Mouse (Mus musculus): ENCODE measurements around the gene Slirp.
"Not testable (repeated sequence)": the region's sequence is repeated elsewhere in the genome, so short reads cannot be mapped to it uniquely, and the experiment has no call there.

The Slirp gene

DNA sequence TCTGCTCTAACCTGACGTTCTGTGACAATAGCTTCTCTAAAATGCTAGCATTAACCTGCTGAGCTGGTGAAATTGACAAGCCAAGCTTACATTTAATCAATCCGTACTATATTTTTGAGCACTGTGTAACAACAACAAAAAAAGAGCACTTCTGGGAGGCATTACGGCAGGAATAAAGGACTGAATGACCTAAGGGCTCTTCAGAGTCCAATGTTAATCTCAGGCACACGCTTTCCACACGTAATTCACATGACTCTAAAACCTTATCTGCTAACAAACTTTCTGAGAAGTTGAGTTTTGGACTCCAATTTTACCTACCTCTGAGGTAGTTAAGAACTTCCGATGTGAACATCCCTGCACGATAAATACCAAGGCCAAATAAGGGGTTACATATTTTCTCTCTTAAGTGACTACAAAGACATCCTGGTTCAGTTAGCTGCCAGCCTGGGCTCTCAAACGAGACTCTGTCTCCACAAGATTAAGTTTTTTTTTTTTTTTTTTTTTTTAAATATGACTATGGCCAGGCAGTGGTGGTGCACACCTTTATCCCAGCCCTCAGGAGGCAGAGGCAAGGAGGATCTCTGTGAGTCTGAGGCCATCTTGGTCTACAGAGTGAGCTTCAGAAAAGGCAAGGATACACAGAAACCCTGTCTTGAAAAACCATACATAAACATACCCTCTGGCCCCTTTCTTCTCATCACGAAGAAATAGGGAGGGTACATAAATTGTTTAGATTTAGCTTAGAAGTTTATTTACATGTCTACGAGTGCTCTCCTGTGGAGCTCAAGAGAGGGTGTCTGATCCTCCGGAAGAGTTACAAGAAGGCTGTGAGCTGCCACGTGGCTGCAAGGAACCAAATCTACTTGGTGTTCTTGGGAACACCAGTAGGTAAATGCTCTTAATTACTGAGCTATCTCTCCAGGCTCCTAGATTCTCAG, 1.2 kb upstream of the Slirp start:
- DNase-seq, result no peak

DNA sequence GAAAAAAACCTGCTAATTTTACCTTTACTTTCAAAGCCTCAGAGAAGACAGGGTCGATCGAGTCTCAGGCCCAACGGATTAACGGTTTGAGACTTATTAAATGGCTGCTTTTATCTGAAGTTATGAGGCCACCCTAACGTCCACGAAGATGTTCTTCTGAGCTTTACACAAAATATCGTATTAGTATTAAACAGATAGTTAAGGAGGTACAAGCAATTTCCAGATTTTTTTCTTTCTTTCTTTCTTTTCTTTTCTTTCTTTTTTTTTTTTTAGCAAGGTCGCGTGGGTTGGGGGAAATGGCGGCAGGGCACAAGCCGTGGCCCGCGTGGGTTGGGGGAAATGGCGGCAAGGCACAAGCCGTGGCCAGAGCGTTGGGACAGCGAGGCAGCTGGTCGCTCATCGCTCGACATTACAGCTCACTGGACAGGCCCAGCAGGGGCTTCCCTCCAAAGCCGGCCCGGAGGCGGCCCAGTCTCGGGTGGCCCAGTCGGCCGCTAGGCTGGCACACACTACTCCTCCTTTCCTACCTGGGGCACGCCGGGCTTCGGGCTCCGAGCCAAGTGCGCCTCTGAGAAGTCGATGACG, 489 bp upstream of the Slirp start:
- no peak for DNase-seq

DNA sequence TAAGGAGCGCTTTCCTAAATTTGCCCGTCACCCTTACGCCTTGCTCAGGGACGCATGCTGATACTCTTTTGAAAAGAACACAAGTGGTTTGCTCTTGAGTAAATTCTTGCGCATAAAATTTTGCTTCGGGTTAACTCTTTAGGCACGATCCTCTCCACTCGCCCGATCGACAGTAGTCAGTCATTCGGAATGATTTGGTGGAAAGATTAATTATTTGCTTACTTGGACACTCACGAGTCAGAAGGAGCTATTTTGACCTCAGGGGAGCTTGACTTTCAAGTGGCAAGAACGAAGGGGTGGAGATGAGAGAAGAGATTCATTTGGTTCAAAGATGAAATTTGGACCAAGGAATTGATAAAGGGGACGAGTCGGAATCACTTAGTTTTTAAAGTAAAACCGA, 515 bp downstream of the Slirp start:
- peak; percentile 24 for DNase-seq

DNA sequence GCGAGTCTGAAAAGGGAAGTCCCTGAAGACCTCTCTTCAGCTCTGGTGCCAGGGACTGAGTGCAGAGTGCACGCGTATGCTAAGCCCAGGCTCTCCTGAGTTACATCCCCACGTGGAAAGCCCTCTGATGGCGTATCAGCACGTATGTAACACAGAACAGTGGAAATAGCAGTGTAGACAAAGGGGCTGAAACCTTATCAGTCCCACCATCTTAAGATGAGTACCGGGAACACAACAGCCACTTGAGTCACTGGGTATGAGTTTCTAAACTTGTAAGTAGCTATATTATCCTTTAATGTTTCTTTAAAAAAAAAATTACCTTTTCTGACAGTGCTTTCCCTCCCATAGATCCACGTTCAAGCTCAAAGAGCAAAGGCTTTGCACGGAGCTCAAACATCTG, 5.8 kb downstream of the Slirp start:
- no peak for DNase-seq

DNA sequence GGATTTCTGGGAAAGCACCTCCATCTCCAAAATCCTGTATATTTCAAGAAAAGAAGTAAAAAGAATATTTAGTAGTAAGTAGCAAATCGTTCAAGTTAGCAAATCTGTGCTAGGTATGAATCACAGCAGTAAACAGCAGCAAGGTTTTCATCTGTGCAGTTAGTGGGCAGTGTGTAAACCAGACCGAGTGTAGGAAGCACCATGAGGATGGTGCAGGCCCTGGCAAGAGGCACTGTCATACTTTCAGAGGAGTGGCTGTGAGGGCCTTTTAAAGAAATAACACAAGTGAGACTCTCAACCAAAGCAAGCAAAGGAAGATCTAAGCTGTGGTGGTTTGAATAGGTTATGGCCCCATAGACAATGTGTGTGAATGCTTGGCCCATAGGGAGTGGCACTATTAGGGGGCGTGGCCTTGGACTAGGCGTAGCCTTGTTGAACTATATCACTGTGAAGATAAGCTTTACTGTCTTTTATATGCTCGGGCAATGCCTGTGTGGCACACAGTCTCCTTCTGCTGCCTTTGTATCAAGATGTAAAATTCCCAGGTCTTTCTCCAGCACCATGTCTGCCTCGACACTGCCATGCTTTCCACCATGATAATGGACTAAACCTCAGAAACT, 21.1 kb downstream of the Slirp start:
- no peak for DNase-seq

DNA sequence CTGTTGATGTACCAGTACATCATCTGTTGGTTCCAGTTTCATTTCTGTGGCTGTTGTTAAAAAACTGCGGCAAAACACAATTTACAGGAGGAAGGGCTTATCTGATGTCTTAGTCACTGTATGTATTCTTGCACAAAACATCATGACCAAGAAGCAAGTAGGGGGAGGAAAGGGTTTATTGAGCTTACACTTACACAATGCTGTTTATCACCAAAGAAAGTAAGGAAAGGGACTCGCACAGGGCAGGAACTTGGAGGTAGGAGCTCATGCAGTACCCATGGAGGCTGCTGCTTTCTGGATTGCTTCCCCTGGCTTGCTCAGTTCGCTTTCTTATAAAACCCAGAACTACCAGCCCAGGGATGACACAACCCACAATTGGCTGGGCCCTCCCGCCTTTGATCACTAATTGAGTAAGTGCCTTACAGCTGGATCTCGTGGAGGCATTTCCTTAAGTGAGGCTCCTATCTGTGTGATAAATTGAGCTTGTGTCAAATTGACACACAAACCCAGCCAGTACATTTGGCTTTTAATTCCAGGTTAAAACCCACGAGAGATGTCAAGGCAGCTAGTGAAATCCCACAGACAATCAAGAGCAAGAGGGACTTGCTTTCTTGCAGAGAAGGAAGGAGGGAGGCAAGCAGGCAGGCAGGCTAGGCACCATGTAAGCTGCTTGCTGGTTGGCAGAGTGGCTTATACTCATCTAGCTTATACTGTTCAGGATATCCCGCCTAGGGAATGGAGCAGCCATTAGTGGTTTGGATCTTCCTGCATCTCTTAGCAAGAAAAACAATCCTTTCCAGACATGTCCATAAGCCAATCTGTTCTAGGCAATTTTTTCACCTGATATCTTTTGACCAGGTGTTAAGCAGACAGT, 26.8 kb downstream of the Slirp start:
- DNase-seq, result no peak

DNA sequence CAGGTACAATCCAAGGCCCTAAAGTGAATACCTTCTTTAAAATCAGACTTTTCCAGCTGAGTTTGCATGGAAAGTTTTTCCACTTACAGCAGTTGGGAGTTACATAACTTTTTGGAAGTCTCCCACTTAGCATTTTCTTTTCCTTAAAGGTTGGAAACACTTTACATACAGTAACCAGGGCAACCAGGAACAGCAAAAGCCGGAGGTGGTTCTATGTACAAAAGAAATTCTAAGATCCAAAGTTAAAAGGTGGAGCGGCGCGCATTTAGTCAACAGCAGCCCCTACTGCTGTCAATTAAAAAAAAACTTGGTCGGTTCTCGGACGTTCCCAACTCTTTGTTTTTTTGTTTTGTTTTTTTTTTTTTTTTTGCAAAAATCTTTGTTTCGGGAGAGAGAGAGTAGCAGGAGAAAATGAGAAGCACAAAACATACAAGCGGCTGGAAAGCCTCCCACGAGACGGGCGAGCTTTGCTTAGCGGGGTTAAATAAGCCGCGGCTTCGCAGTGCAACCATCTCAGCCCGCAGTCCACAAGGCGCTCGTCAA, 27.8 kb downstream of the Slirp start:
- no peak for DNase-seq

DNA sequence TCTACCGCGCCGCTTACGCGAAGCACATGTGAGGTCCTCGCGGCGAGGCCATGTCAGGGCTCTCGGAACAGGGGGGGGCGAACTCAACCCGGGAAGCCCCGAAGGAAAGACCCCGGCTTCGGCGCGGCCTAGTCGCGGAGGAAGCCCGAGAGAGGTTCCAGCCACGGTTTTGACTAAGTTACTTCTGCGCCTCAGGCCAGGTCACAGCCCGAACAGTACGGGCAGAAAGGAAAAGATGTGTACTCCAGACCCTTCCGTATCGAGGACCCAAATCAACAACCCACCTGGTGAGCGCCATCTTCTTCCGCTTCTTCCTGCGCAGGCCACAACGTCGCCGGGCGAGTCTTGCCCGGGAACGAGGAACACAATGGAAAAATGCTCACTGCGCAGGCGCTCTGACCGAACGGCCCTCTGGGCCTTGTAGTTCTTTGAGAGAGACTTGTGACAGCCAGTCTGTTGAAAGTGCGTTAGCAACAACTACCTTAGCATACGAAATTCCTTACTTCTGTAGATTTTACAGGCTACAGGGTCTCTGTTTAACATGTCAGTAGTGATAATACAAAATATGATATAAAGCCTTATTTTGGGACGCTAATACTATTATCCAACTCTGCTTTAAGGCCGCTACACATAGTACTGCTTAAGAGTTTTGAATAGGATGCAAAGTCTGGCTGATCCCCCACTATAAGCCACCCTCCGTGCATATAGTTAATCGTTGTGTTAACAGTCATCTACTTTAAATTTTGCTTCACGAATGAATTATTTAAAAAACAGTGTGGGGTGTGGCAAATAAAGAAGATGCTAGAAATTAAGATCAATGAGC, 28.5 kb downstream of the Slirp start, which contains the start of gene Snw1:
Snw1 (minus strand) TSS at position 311 of the 823 bp plus-strand sequence.
- peak; percentile 95 for DNase-seq

DNA sequence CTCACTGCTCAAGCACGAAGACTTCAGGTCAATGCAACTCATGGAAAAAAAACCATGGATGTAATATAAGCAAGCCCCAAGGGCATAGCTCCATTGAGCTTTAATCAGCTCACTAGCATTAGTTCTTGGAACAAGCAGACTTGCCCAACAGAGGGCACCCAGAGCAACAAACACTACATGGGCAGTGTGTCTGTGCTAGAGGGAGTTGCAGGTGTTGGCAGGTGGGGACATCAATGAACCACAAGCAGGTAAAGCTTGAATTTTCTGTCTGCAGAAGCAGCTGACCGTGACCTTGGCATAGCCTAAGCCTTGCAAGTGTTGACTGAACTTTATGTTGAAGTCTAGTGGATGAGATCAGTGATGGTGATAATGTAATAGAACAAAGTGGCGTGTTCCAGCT, 31.1 kb downstream of the Slirp start:
- no peak for DNase-seq

DNA sequence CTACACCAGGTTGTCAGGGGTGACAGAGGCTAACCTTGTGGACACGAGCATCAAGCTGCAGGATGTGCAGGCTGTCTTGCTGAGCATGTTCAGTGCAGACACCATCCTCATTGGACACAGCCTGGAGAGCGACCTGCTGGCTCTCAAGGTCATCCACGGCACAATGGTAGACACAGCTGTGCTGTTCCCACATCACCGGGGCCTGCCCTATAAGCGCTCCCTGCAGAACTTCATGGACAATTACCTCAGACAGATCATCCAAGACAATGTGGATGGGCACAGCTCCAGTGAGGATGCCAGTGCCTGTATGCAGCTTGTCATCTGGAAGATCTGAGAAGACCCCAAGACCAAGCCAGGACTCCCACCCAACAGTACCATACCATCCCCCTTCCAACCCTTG, 38.8 kb downstream of the Slirp start:
- DNase-seq, result not testable (repeated sequence)

DNA sequence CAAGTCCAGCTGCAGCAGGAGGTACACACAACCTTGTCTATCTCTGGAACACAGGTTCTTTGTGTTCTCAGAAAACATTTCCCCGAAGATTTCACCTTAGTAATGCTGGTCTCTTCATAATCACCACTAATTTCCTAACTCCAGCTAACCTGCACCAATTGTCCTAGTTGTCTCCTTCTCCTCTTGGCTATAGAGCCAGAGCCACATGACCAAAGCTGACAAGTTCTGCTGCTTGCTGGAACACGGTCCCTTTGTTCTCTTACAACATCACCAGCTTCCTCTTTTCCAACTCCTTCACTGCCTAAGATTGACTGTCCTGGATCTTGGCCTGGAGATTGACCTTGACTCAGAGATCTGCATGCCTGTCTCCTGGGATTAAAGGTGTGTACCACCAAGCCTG, 45.0 kb downstream of the Slirp start:
- not testable (repeated sequence) for DNase-seq

DNA sequence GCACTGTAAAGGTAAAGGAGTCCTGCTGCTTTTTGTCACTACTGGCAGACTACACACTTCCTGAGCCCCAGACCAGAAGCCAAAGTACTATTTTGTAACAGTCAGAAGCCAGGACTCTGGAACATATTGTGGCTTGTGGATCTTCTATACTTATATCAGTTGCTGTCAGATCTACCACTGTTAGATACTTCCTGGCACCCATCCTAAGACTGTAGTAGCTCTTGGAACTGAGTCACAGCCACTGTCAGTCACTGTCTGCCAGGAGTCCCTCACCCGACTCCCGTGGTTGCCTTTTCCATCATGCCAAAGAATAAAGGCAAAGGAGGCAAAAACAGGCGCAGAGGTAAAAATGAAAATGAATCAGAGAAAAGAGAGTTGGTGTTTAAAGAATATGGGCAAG, 50.7 kb downstream of the Slirp start, which contains the start of gene Gm5788:
Gm5788 (plus strand) TSS at position 301 of the 400 bp plus-strand sequence.
- not testable (repeated sequence) for DNase-seq

Measured in cerebellum, adult 9-11 months (tissue).